Mouse (Mus musculus): ENCODE measurements around the gene Nrarp.

GRCm38 (mm10) chr2:25231038-25231437 lies 50.5 kb downstream of the Nrarp start:
- TF ChIP-seq CTCF (IDR thresholded peaks at IDR 0.05; ENCODE audit: extremely low read depth, insufficient read length, insufficient replicate concordance, low read depth, low read length), result no peak
- TF ChIP-seq POLR2A (IDR thresholded peaks at IDR 0.05; ENCODE audit: low read depth, low read length), result no peak

Data from small intestine, adult 2 months (tissue).